ENCODE assay signal across 10 mouse cellular contexts in genomic region chr9:50763331-50763730, GRCm38 (mm10). TPM values are rescaled to one million over a fixed set of nuclear protein-coding genes. Genes with fewer than 3 reads are reported as not detected.
DNase-seq lines count a peak whose midpoint lies in the region; ATAC-seq and TF ChIP-seq lines count a peak whose summit lies in the region.
"Had no signal": no experiment of that assay in that cellular context is flagged by ENCODE, and none has a peak within 500 bp of the region (broad histone marks: within the 10 kb centered on the region; RNA-seq: fewer than 3 reads in every experiment).

No protein-coding gene starts in this region.

- TF ChIP-seq CTCF in kidney, adult 2 months (conservative IDR thresholded peaks at IDR 0.05; ENCODE audit: insufficient read depth, insufficient read length, low read depth, low read length) = peak; percentile 52

- no peak for DNase-seq in kidney, adult 2 months
- DNase-seq in kidney, adult 8-10 months = no peak
- DNase-seq in thymus, postnatal 14 days = peak; percentile 31
- no peak for DNase-seq in thymus, postnatal 25 days
- DNase-seq in embryonic facial prominence, embryonic 10.5 days (ENCODE audit: low spot score) = peak; percentile 49
- DNase-seq in adrenal gland, postnatal 4 days (ENCODE audit: low spot score in 2 of 2) = no peak
- DNase-seq: spleen, adult 18-20 months had no signal

- WGBS in kidney, adult 2 months = 53% methylated on average over 1 of the region's 1 CpGs
- 66% methylated on average over 1 of the region's 1 CpGs for WGBS in embryonic facial prominence, embryonic 10.5 days
- WGBS in kidney, embryonic 16.5 days = 69% methylated on average over 1 of the region's 1 CpGs

- no peak overlapping the region for H3K27ac ChIP-seq in kidney, adult 2 months (ENCODE audit: insufficient read depth, low read depth, low read length)
- no peak overlapping the region for H3K27ac ChIP-seq in embryonic facial prominence, embryonic 10.5 days (replicated peaks)
- no peak overlapping the region for H3K27ac ChIP-seq in kidney, embryonic 16.5 days (ENCODE audit: low read length)
- H3K27ac ChIP-seq: limb, embryonic 12.5 days had no signal

- H3K9ac ChIP-seq in kidney, embryonic 16.5 days (replicated peaks; ENCODE audit: low read length) = no peak overlapping the region
- H3K9ac ChIP-seq: limb, embryonic 12.5 days had no signal

- no peak overlapping the region for H3K4me2 ChIP-seq in kidney, embryonic 16.5 days (replicated peaks; ENCODE audit: low read depth, low read length)
- H3K4me2 ChIP-seq: limb, embryonic 12.5 days had no signal

- H3K4me1 ChIP-seq in kidney, adult 2 months (ENCODE audit: control insufficient read depth, insufficient read depth, low read length) = peaks cover 2% of the 10 kb centered on the region; the same call in 1 of the 2 replicates
- H3K4me1 ChIP-seq in embryonic facial prominence, embryonic 10.5 days = peaks cover 5% of the 10 kb centered on the region
- H3K4me1 ChIP-seq in kidney, embryonic 16.5 days (ENCODE audit: insufficient read depth, low read length) = peaks cover 4% of the 10 kb centered on the region; the same call in 1 of the 2 replicates

- no peak overlapping the region for H3K4me3 ChIP-seq in kidney, adult 2 months (ENCODE audit: insufficient read depth, low read depth, low read length)
- H3K4me3 ChIP-seq in embryonic facial prominence, embryonic 10.5 days = no peak overlapping the region
- no peak overlapping the region for H3K4me3 ChIP-seq in kidney, embryonic 16.5 days (ENCODE audit: low read length)
- H3K4me3 ChIP-seq: limb, embryonic 12.5 days; myocyte had no signal

- no peak for TF ChIP-seq POLR2A in kidney, adult 2 months (IDR thresholded peaks at IDR 0.05; ENCODE audit: low read depth, low read length)

- no peaks in the 10 kb centered on the region for H3K27me3 ChIP-seq in kidney, adult 2 months (replicated peaks; ENCODE audit: control insufficient read depth, insufficient read depth, low read length)
- H3K27me3 ChIP-seq in embryonic facial prominence, embryonic 10.5 days (replicated peaks; ENCODE audit: low read depth, poor library complexity, severe bottlenecking) = no peaks in the 10 kb centered on the region
- no peaks in the 10 kb centered on the region for H3K27me3 ChIP-seq in kidney, embryonic 16.5 days (ENCODE audit: insufficient read depth, low read length)
- H3K27me3 ChIP-seq: limb, embryonic 12.5 days had no signal

- H3K36me3 ChIP-seq in kidney, adult 2 months (ENCODE audit: control insufficient read depth, insufficient read depth, low read length) = peaks cover 2% of the 10 kb centered on the region
- no peaks in the 10 kb centered on the region for H3K36me3 ChIP-seq in embryonic facial prominence, embryonic 10.5 days (replicated peaks)
- no peaks in the 10 kb centered on the region for H3K36me3 ChIP-seq in kidney, embryonic 16.5 days (ENCODE audit: insufficient read depth, low read length)
- H3K36me3 ChIP-seq: limb, embryonic 12.5 days had no signal

- no peak for ATAC-seq in kidney, embryonic 16.5 days (ENCODE audit: low FRiP score, low TSS enrichment)

- no peaks in the 10 kb centered on the region for H3K9me3 ChIP-seq in embryonic facial prominence, embryonic 10.5 days
- no peaks in the 10 kb centered on the region for H3K9me3 ChIP-seq in kidney, embryonic 16.5 days (ENCODE audit: low read length)
- H3K9me3 ChIP-seq: limb, embryonic 12.5 days had no signal

RNA-seq across cellular contexts. Expression of gene Fdxacb1, which starts 4.7 kb away (rescaled TPM):
- 3.6 and 4.3 TPM in 2 replicates for polyA plus RNA-seq in kidney, adult 2 months (2012; rRNA removed)
- 13.2 and 13.4 TPM in 2 replicates for polyA plus RNA-seq in embryonic facial prominence, embryonic 10.5 days (2016; fragmentation: Nextera tagmentation; extraction: Ambion mirVana)
- 1 to 10 TPM; 8.2 to 9.7 TPM for total RNA-seq in adrenal gland, postnatal 4 days (2021)
- 13.0 and 13.1 TPM in 2 replicates for polyA plus RNA-seq in kidney, embryonic 16.5 days (2015; fragmentation: Nextera tagmentation; extraction: Ambion mirVana)

RNA-seq across cellular contexts. Expression of gene Hspb2, which starts 11.2 kb away (rescaled TPM):
- 20.0 and 21.1 TPM in 2 replicates for polyA plus RNA-seq in kidney, adult 2 months (2012; rRNA removed)
- polyA plus RNA-seq in embryonic facial prominence, embryonic 10.5 days (2016; fragmentation: Nextera tagmentation; extraction: Ambion mirVana) = 2.8 and 3.7 TPM in 2 replicates
- total RNA-seq in adrenal gland, postnatal 4 days (2021) = 1 to 10 TPM; 4.8 to 7.6 TPM
- polyA plus RNA-seq in kidney, embryonic 16.5 days (2015; fragmentation: Nextera tagmentation; extraction: Ambion mirVana) = 5.2 and 6.0 TPM in 2 replicates

RNA-seq across cellular contexts. Expression of gene Alg9, which starts 11.5 kb away (rescaled TPM):
- 20.3 and 21.3 TPM in 2 replicates for polyA plus RNA-seq in kidney, adult 2 months (2012; rRNA removed)
- polyA plus RNA-seq in embryonic facial prominence, embryonic 10.5 days (2016; fragmentation: Nextera tagmentation; extraction: Ambion mirVana) = 40.1 and 41.2 TPM in 2 replicates
- total RNA-seq in adrenal gland, postnatal 4 days (2021) = 10 to 100 TPM; 21.4 to 22.5 TPM
- polyA plus RNA-seq in kidney, embryonic 16.5 days (2015; fragmentation: Nextera tagmentation; extraction: Ambion mirVana) = 41.8 and 44.3 TPM in 2 replicates

RNA-seq across cellular contexts. Expression of gene 1110032A03Rik, which starts 12.0 kb away (rescaled TPM):
- polyA plus RNA-seq in kidney, adult 2 months (2012; rRNA removed) = 97.4 and 111 TPM in 2 replicates
- polyA plus RNA-seq in embryonic facial prominence, embryonic 10.5 days (2016; fragmentation: Nextera tagmentation; extraction: Ambion mirVana) = 23.0 and 28.3 TPM in 2 replicates
- total RNA-seq in adrenal gland, postnatal 4 days (2021) = 10 to 100 TPM; 35.5 to 36.5 TPM
- 33.1 and 40.4 TPM in 2 replicates for polyA plus RNA-seq in kidney, embryonic 16.5 days (2015; fragmentation: Nextera tagmentation; extraction: Ambion mirVana)

RNA-seq across cellular contexts. Expression of gene Cryab, which starts 12.2 kb away (rescaled TPM):
- polyA plus RNA-seq in kidney, adult 2 months (2012; rRNA removed) = 548 and 676 TPM in 2 replicates
- 12.3 and 12.9 TPM in 2 replicates for polyA plus RNA-seq in embryonic facial prominence, embryonic 10.5 days (2016; fragmentation: Nextera tagmentation; extraction: Ambion mirVana)
- 10 to 100 TPM; 47.8 to 84.1 TPM for total RNA-seq in adrenal gland, postnatal 4 days (2021)
- 54.3 and 57.4 TPM in 2 replicates for polyA plus RNA-seq in kidney, embryonic 16.5 days (2015; fragmentation: Nextera tagmentation; extraction: Ambion mirVana)

Comparison
In these comparisons a context has a peak if more than half of its experiments do, and no peak if none do; other contexts are left out.
1. DNase-seq: peak in thymus, postnatal 14 days (single experiment) and embryonic facial prominence, embryonic 10.5 days (single experiment); none in kidney, adult 2 months (single experiment), kidney, adult 8-10 months (0 of 2), thymus, postnatal 25 days (single experiment) and adrenal gland, postnatal 4 days (0 of 2).